28 mouse cellular contexts compared by ENCODE assay signal in the genomic region with DNA sequence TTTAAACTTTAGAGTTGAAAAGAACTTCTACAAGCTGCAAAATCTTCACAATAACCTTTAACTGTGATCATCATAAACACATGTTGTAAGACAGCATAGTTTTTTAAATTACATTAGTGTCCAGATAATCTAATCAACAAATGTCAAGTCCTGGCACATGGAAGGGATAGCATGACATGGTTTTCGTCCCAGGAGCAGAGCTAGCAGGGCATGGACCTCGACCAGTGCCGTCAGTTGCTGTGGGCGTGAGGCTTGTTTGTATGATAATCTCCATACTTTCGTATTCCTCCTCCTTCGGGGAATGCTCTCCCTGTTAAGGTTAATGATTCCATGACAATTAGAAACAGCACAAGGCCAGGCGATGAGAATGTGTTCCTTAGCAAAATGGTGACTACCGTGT.
"Had no signal": no experiment of that assay in that cellular context is flagged by ENCODE, and none has a peak within 500 bp of the region (broad histone marks: within the 10 kb centered on the region; RNA-seq: fewer than 3 reads in every experiment).

No protein-coding gene starts in this region.

- H3K4me3 ChIP-seq: embryonic facial prominence, embryonic 10.5 days; embryonic facial prominence, embryonic 12.5 days; embryonic facial prominence, embryonic 13.5 days; embryonic facial prominence, embryonic 15.5 days; erythroblast, embryonic 14.5 days; forebrain, embryonic 10.5 days; forebrain, embryonic 12.5 days; forebrain, embryonic 13.5 days; forebrain, embryonic 15.5 days; gastrocnemius, adult 2 months; heart, adult 2 months; heart, embryonic 10.5 days had no signal

- H3K4me1 ChIP-seq: embryonic facial prominence, embryonic 10.5 days; embryonic facial prominence, embryonic 12.5 days; embryonic facial prominence, embryonic 13.5 days; embryonic facial prominence, embryonic 15.5 days; forebrain, embryonic 12.5 days; forebrain, embryonic 13.5 days; forebrain, embryonic 15.5 days; heart, embryonic 10.5 days had no signal

- ATAC-seq: forebrain, embryonic 13.5 days; forebrain, embryonic 14.5 days; forebrain, embryonic 15.5 days; forebrain, embryonic 16.5 days; forebrain, postnatal 0 days had no signal

- H3K27me3 ChIP-seq: embryonic facial prominence, embryonic 12.5 days; embryonic facial prominence, embryonic 13.5 days; embryonic facial prominence, embryonic 15.5 days; forebrain, embryonic 12.5 days; forebrain, embryonic 13.5 days; forebrain, embryonic 15.5 days had no signal

- H3K9ac ChIP-seq: embryonic facial prominence, embryonic 12.5 days; embryonic facial prominence, embryonic 13.5 days; embryonic facial prominence, embryonic 15.5 days; forebrain, embryonic 12.5 days; forebrain, embryonic 13.5 days; forebrain, embryonic 15.5 days; forebrain, postnatal 0 days had no signal

- H3K9me3 ChIP-seq: embryonic facial prominence, embryonic 10.5 days; embryonic facial prominence, embryonic 12.5 days; embryonic facial prominence, embryonic 13.5 days; embryonic facial prominence, embryonic 15.5 days; forebrain, embryonic 10.5 days; forebrain, embryonic 12.5 days; forebrain, embryonic 13.5 days; forebrain, embryonic 15.5 days; heart, embryonic 10.5 days had no signal

- H3K4me2 ChIP-seq: embryonic facial prominence, embryonic 12.5 days; embryonic facial prominence, embryonic 13.5 days; embryonic facial prominence, embryonic 15.5 days; forebrain, embryonic 12.5 days; forebrain, embryonic 13.5 days; forebrain, embryonic 15.5 days had no signal

- DNase-seq: cerebellum, adult 9-10 months; cerebellum, adult 9-11 months; cerebellum, postnatal 10 days; cerebellum, postnatal 14 days; cerebellum, postnatal 25 days; cerebellum, postnatal 36 days; embryo, embryonic 11 days; forebrain, postnatal 0 days; gastrocnemius, adult 2 months; gastrocnemius, postnatal 10 days; gastrocnemius, postnatal 14 days; gastrocnemius, postnatal 25 days; gastrocnemius, postnatal 36 days; heart, adult 11 months; heart, adult 18-20 months; heart, adult 2 months had no signal

- H3K36me3 ChIP-seq: embryonic facial prominence, embryonic 10.5 days; embryonic facial prominence, embryonic 12.5 days; embryonic facial prominence, embryonic 13.5 days; embryonic facial prominence, embryonic 15.5 days; forebrain, embryonic 10.5 days; forebrain, embryonic 12.5 days; forebrain, embryonic 15.5 days; heart, embryonic 10.5 days had no signal

- H3K27ac ChIP-seq: embryonic facial prominence, embryonic 10.5 days; embryonic facial prominence, embryonic 12.5 days; embryonic facial prominence, embryonic 13.5 days; embryonic facial prominence, embryonic 15.5 days; forebrain, embryonic 10.5 days; forebrain, embryonic 12.5 days; forebrain, embryonic 13.5 days; forebrain, embryonic 15.5 days; gastrocnemius, adult 2 months; heart, adult 2 months; heart, embryonic 10.5 days had no signal
